Mouse (Mus musculus) spleen, postnatal 0 days (tissue): ENCODE results near the gene Vmn2r31. TPM values are rescaled to one million over a fixed set of nuclear protein-coding genes. Genes with fewer than 3 reads are reported as not detected.

ENCODE experiments used
- polyA plus RNA-seq: library from polyadenylated mRNA; unstranded; fragments of >200 nt; fragmentation: Nextera tagmentation; extraction: Ambion mirVana; gene quantifications from 2 replicates; pipeline ENCODE4 v1.2.1, GENCODE M21; 2015

Vmn2r31 gene
- not detected in 2 replicates for polyA plus RNA-seq

DNA sequence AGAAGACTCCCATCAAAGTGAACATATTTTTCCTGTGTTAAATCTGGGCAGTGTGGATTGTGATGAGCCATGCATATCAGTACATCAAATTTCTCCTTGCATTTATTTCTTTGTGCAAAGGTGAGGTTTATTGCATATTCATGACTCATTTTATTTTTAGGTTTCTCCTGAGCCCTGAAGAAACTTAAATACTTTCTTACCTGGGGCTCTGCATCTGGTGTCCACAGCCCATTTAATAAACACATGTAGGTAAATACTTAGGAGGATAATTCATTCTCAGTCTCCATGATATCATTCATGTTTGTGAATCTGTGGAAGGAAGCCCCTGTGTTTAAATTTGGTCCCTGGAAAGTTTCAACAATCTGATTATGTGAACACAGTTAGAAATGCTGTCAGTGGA lies at the start of gene Vmn2r31:
Gene Vmn2r31, minus strand, starts transcription at position 101 of the 400 bp plus-strand sequence.

DNA sequence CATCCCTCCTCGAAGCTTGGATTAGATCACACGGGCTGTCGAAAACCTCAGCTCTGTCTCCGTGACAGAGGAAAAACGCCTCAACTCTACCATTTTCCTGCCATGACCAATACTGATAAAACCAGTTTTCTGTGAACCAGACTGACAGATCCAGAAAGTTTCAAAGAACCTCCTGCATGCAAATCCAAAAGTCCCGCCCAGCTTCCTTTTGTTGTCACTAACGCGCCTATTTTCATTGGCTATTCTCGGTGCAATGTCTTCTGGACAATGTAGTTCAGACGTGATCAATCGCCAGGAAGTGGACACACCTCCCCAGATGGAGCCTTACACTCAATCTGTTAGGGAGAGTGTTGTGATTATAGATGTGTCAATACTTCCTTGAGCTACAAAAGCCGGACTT lies 25.1 kb downstream of the Vmn2r31 start, which contains the start of gene Gm45783:
Gene Gm45783, minus strand, starts transcription at position 143 of the 400 bp plus-strand sequence.

DNA sequence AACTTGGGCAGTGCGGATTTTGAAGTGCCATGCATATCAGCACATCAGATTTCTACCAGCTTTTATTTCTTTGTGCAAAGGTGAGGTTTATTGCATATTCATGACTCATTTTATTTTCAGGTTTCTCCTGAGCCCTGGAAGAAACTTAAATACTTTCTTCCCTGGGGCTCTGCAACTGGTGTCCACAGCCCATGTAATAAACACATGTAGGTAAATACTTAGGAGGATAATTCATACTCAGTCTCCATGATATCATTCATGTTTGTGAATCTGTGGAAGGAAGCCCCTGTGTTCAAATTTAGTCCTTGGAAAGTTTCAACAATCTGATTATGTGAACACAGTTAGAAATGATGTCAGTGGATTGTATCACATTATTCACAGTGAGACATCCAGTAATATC lies 62.0 kb downstream of the Vmn2r31 start, which contains the start of gene Vmn2r30:
Gene Vmn2r30, minus strand, starts transcription at position 101 of the 400 bp plus-strand sequence.

Other genes starting within 250 kb of the Vmn2r31 start
- 0.51 and 0.61 TPM in 2 replicates for gene Zfp418, start 228.4 kb downstream of the Vmn2r31 start, polyA plus RNA-seq
- 2.0 and 2.1 TPM in 2 replicates for gene Zfp772, start 189.7 kb downstream of the Vmn2r31 start, polyA plus RNA-seq
- 0.05 and 0.11 TPM in 2 replicates for gene Vmn2r29, start 152.4 kb downstream of the Vmn2r31 start, polyA plus RNA-seq
- 1.2 TPM in 2 replicates for gene Gm45844, start 121.4 kb downstream of the Vmn2r31 start, polyA plus RNA-seq
- gene Clcn4, start 98.9 kb downstream of the Vmn2r31 start, polyA plus RNA-seq = 16.3 and 19.5 TPM in 2 replicates
- not detected in 2 replicates for gene Vmn2r30, start 62.1 kb downstream of the Vmn2r31 start, polyA plus RNA-seq
- gene Gm45783, start 25.1 kb downstream of the Vmn2r31 start, polyA plus RNA-seq = not detected in 2 replicates
- gene Vmn2r32, start 80.3 kb upstream of the Vmn2r31 start, polyA plus RNA-seq = not detected in 2 replicates
- gene Vmn2r33, start 167.1 kb upstream of the Vmn2r31 start, polyA plus RNA-seq = not detected in 2 replicates